Mouse (Mus musculus) hindbrain, postnatal 0 days (tissue): ENCODE results near the gene Sp3. TPM values are rescaled to one million over a fixed set of nuclear protein-coding genes. Genes with fewer than 3 reads are reported as not detected.
A peak's percentile ranks its signal among the peaks of the same experiment; 100 is the strongest.

ENCODE experiments used
- ATAC-seq: fragments of 200-750 bp; cut with Nextera tagmentation; 2 replicates; pipeline ENCODE4 v1.8.0; 2017; ENCODE audit warnings: mild to moderate bottlenecking, moderate TSS enrichment, moderate library complexity
- DNase-seq: peaks from one replicate; pipeline ENCODE4 v3.0.0-alpha.2; 2015; ENCODE audit warnings: low spot score
- H3K27ac ChIP-seq: fragments of 300-500 bp; sonication (generic); 2 replicates; pipeline ENCODE4 v1.5.1; 2014; ENCODE audit warnings: mild to moderate bottlenecking
- H3K27me3 ChIP-seq: fragments of 300-500 bp; sonication (generic); 2 replicates; pipeline ENCODE4 v1.6.1; 2014; ENCODE audit warnings: low read length, mixed read lengths; ENCODE audit not compliant: insufficient read depth
- H3K36me3 ChIP-seq: fragments of 300-500 bp; sonication (generic); 2 replicates; pipeline ENCODE4 v1.6.1; 2014; ENCODE audit warnings: low read length, mixed read lengths; ENCODE audit not compliant: insufficient read depth
- H3K4me1 ChIP-seq: fragments of 300-500 bp; sonication (generic); 2 replicates; pipeline ENCODE4 v1.6.1; 2014; ENCODE audit warnings: antibody characterized with exemption, low read length, mixed read lengths; ENCODE audit not compliant: insufficient read depth
- H3K4me2 ChIP-seq: fragments of 300-500 bp; sonication (generic); 2 replicates; pipeline ENCODE4 v1.6.1; 2014; ENCODE audit warnings: low read depth, mild to moderate bottlenecking, low read length, moderate library complexity, mixed read lengths
- H3K4me3 ChIP-seq: fragments of 300-500 bp; sonication (generic); 2 replicates; pipeline ENCODE4 v1.5.1; 2014; ENCODE audit warnings: low read length
- H3K9ac ChIP-seq: fragments of 300-500 bp; sonication (generic); replicated peaks from 2 replicates; pipeline ENCODE4 v1.6.1; 2014; ENCODE audit warnings: mild to moderate bottlenecking, low read length, moderate library complexity, mixed read lengths
- H3K9me3 ChIP-seq: fragments of 300-500 bp; sonication (generic); 2 replicates; pipeline ENCODE4 v1.6.1; 2016; ENCODE audit warnings: low read length, mixed read lengths
- CTCF ChIP-seq: IDR thresholded peaks from 2 replicates; pipeline ENCODE4 v1.5.1; 2016; ENCODE audit warnings: antibody characterized with exemption, control low read depth, low read depth
- WGBS: fragments of 180-500 bp; shearing (Covaris S2); extraction: QIAGEN DNeasy Blood & Tissue Kit; methylation state at CpG from one replicate; pipeline ENCODE4 v1.1.7; 2014; 5-methylcytosine and 5-hydroxymethylcytosine counted together
- polyA plus RNA-seq: library from polyadenylated mRNA; unstranded; fragments of >200 nt; fragmentation: Nextera tagmentation; extraction: Ambion mirVana; gene quantifications from 2 replicates; pipeline ENCODE4 v1.2.1, GENCODE M21; 2015
- total RNA-seq: library from RNA; depleted of rRNA; stranded (reverse); fragments of >200 nt; gene quantifications from 2 replicates; pipeline ENCODE4 v1.2.3, GENCODE M21; 2014

Gene Sp3
- total and polyA plus RNA-seq, 2 experiments from 2014 or later: 24.6 to 91.4 TPM

DNA sequence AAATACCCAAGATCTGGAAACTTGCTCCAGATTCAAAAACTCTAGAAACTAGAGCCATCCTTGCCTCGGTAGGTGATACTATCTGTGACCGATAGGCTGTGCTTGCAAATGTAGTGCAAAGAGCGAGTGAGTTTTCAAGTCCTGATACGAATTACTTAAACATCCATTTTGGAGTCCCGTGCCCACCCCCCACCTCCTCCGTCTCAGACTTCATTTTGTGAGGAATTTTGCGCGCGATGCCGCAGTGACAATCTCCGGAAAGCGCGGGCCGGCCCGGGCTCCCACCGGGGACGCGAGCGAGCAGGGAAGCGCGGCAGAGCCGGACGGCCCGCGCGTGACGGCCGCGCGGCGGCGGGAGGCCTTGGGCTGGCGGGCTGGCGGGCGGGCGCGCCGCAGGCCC, 1.8 kb downstream of the Sp3 start:
- no peaks in the 10 kb centered on the region for H3K36me3 ChIP-seq
- WGBS: under 1% methylated on average over 32 of the region's 38 CpGs
- peaks cover 9% of the 10 kb centered on the region; the same call in 1 of the 2 replicates for H3K4me1 ChIP-seq
- H3K9me3 ChIP-seq: no peaks in the 10 kb centered on the region
- DNase-seq: peak; percentile 83
- peak overlapping the region; percentile 100 for H3K27ac ChIP-seq
- H3K27me3 ChIP-seq: no peaks in the 10 kb centered on the region
- peak overlapping the region; percentile 100 for H3K9ac ChIP-seq
- peak; percentile 69 for TF ChIP-seq CTCF
- H3K4me2 ChIP-seq: peak overlapping the region; percentile 61
- peak; percentile 19 for ATAC-seq
- peak overlapping the region; percentile 99 for H3K4me3 ChIP-seq

DNA sequence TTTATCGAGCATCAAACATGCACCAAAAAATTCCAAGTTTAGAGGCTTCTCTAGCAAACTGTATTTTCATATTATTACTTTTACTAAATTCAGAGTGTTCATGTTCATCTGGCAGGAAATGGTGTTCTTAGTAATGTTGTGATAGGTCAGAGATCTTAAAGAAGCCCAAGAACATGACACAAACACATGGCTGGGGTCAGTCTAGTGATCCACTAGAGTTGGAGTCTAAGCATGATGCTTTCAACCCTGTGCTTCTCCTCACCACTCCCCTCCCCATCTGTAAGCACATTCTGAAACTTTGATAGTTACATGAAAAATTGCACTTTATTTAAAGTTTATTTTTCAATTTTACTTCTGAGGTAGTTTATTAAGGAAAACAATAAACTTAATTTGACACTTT, 3.0 kb downstream of the Sp3 start:
- no peak for ATAC-seq
- no peak for DNase-seq
- Histone ChIP-seq H3K27me3 (no peaks in the 10 kb centered on the region), H3K9me3 (no peaks in the 10 kb centered on the region), H3K4me1 (peaks cover 9% of the 10 kb centered on the region; the same call in 1 of the 2 replicates), H3K36me3 (no peaks in the 10 kb centered on the region), H3K4me3 (no peak overlapping the region; the same call in 1 of the 2 replicates), H3K9ac (no peak overlapping the region), H3K27ac (no peak overlapping the region), H3K4me2 (peak overlapping the region; percentile 35; the same call in 1 of the 2 replicates)
- TF ChIP-seq CTCF: no peak
- whole genome bisulfite sequencing: 69% methylated on average over 1 of the region's 1 CpGs

DNA sequence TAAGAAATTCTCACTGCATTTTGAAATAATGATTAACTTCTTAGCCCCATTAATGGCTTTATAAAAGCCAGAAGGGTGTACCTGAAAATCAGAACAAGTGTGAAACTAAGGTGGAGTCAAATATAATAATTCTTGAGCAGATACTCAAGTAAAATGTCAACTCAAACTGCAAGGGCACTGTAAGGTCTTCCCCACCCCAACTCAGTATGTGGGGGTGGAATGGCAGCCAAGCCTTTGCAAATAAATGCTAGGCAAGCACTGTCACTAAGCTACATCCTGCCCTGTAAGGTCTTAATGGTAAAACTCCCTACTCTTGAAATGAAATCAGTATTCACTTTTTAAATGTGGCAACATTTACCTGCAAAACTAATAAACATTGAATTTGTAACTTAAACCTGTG, 4.2 kb downstream of the Sp3 start:
- no peak for DNase-seq
- 0 out of 2 replicates have a peak overlapping the region, but pooled peaks have one; percentile 21 for H3K4me2 ChIP-seq
- H3K36me3 ChIP-seq: peaks cover 3% of the 10 kb centered on the region; the same call in 1 of the 2 replicates
- H3K4me1 ChIP-seq: peaks cover 9% of the 10 kb centered on the region; the same call in 1 of the 2 replicates
- H3K9me3 ChIP-seq: no peaks in the 10 kb centered on the region
- H3K27ac ChIP-seq: no peak overlapping the region
- H3K9ac ChIP-seq: no peak overlapping the region
- H3K4me3 ChIP-seq: no peak overlapping the region
- ATAC-seq: no peak
- H3K27me3 ChIP-seq: no peaks in the 10 kb centered on the region
- no peak for TF ChIP-seq CTCF

DNA sequence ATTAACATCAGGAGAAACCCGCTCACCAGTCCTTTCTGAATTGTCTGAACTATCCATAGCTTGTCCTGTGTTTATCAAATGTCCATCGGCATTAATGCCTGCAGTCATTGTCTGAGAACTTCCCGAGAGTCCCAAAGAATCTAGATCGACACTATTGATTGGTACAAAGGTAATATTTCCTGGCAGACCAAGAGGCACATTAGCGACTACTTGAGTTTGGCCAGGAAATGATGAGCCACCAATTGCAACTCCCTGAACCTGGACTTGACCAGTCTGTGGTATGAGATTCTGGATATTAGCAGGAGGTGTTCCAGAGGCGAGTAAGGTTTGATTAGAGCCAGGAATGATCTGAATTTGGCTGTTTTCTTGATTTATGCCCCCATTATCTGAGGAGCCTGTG, 9.4 kb downstream of the Sp3 start:
- no peak overlapping the region for H3K4me2 ChIP-seq
- ATAC-seq (no peak), DNase-seq (no peak)
- H3K4me1 ChIP-seq: peaks cover 5% of the 10 kb centered on the region; the same call in 1 of the 2 replicates
- 94% methylated on average over 6 of the region's 6 CpGs for WGBS
- H3K36me3 ChIP-seq: peaks cover 14% of the 10 kb centered on the region
- no peak for TF ChIP-seq CTCF
- H3K9ac ChIP-seq: no peak overlapping the region
- no peak overlapping the region for H3K4me3 ChIP-seq
- H3K9me3 ChIP-seq: no peaks in the 10 kb centered on the region
- no peak overlapping the region for H3K27ac ChIP-seq
- H3K27me3 ChIP-seq: no peaks in the 10 kb centered on the region

DNA sequence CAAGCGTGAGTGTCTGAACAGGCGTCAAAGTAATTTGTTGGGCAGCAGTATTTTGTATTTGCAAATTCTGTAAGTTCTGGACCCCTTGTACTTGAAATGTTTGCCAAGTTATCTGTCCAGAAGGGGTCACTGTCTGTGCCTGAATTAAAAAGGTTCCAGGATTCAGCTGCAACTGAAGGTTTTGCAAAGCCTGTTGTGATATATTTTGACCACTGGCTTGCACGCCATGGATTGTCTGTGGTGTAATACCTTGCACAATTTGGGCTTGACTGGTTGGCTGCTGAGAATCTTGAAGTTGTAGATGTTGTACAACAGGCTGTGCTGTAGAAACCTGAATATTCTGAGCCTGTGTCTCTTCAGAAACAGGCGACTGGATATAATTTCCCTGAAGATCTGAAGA, 9.9 kb downstream of the Sp3 start:
- peaks cover 14% of the 10 kb centered on the region for H3K36me3 ChIP-seq
- no peak for ATAC-seq
- 89% methylated on average over 4 of the region's 4 CpGs for WGBS

DNA sequence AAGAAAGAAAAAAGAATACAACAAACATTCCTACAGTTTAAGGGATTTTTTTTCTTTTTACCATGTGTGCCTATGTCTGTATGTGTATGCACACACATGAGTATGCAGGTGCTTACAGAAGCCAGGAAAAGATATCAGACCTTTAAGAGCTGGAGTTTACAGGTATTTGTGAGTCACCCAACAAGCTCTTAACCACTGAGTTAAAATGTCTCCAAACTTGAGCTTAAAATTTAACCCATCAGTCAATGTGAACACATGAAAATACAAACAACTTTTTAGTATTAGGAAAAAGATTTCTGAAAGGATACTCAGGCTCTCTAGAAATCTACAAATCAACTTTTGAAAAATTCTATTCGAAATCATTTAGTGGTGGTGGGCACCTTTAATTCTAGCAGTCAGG, 11.7 kb downstream of the Sp3 start:
- no peak for ATAC-seq
- 93% methylated on average over 1 of the region's 1 CpGs for WGBS

More for the DNA sequence above, 9.9 kb downstream of the Sp3 start:
- Histone ChIP-seq H3K4me2 (no peak overlapping the region), H3K27me3 (no peaks in the 10 kb centered on the region), H3K9me3 (no peaks in the 10 kb centered on the region), H3K9ac (no peak overlapping the region), H3K4me3 (no peak overlapping the region), H3K27ac (no peak overlapping the region), H3K4me1 (no peaks in the 10 kb centered on the region; the same call in 1 of the 2 replicates)
- peak; percentile 17 for DNase-seq
- TF ChIP-seq CTCF: peak; percentile 42

DNA sequence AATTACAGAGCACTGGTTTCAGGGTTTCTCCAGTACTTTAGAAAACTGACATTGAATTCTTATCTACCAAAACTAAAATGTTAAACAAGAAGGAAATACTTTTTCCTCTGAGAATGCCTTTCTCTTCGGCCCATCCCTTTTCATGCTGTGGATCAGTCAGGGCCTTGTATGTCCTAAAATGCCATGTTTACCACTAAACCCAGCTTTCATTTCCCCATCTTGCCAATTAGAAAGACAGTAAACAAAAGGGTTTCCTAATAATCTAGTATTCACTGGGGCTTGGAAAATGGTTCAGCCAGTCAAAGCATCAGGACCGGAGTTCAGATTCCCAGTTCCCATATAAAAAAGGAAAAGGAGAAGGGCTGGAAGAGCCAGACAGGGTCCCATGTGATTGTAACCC, 14.8 kb downstream of the Sp3 start:
- ATAC-seq: no peak
- WGBS: 85% methylated on average over 2 of the region's 2 CpGs
- TF ChIP-seq CTCF: no peak

More for the DNA sequence above, 11.7 kb downstream of the Sp3 start:
- H3K9ac ChIP-seq: no peak overlapping the region
- no peak for TF ChIP-seq CTCF
- no peak overlapping the region for H3K4me3 ChIP-seq
- no peak overlapping the region for H3K27ac ChIP-seq
- no peak for DNase-seq
- no peak overlapping the region for H3K4me2 ChIP-seq
- H3K36me3 ChIP-seq: peaks cover 14% of the 10 kb centered on the region
- no peaks in the 10 kb centered on the region for H3K27me3 ChIP-seq
- no peaks in the 10 kb centered on the region for H3K9me3 ChIP-seq
- H3K4me1 ChIP-seq: no peaks in the 10 kb centered on the region

More for the DNA sequence above, 14.8 kb downstream of the Sp3 start:
- no peak overlapping the region for H3K4me3 ChIP-seq
- H3K27me3 ChIP-seq: no peaks in the 10 kb centered on the region
- no peaks in the 10 kb centered on the region for H3K9me3 ChIP-seq
- no peak for DNase-seq
- H3K4me2 ChIP-seq: no peak overlapping the region
- no peaks in the 10 kb centered on the region for H3K4me1 ChIP-seq
- no peak overlapping the region for H3K9ac ChIP-seq
- no peak overlapping the region for H3K27ac ChIP-seq
- peaks cover 5% of the 10 kb centered on the region for H3K36me3 ChIP-seq
